Mouse (Mus musculus): ENCODE data around the gene Nox1. TPM values are rescaled to one million over a fixed set of nuclear protein-coding genes. Genes with fewer than 3 reads are reported as not detected.

The Nox1 gene
- polyA plus RNA-seq (2014; fragmentation: Nextera tagmentation; extraction: Ambion mirVana): 0.17 TPM in 1 of 2 replicates, not detected in the other

DNA sequence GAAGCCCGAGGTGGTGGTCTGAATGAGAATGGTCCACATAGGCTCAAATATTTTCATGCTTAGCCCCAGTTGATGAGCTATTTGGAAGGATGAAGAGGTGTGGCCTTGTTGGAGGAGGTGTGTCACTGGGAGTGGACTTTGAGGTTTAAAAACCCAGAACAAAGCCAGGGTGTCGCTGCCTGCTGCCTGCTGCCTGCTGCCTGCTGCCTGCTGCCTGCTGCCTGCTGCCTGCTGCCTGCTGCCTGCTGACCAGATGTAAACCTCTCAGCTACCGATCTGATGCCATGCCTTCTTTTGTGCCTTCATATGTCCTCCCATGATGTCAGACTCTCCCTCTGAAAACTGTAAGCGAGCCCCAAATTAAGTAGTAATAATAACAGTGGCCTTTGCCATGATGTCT lies at the start of gene Nox1:
Gene Nox1, minus strand, starts transcription at position 101 of the 400 bp plus-strand sequence.
- DNase-seq (no peak), ATAC-seq (ENCODE audit: low FRiP score, low TSS enrichment) (no peak)
- Histone ChIP-seq H3K4me1 (ENCODE audit: control insufficient read depth, insufficient read depth, low read length) (no peaks in the 10 kb centered on the region), H3K9me3 (ENCODE audit: control insufficient read depth, low read length) (no peaks in the 10 kb centered on the region), H3K27ac (replicated peaks; ENCODE audit: low read depth, low read length) (no peak within 1 kb of the TSS), H3K9ac (replicated peaks; ENCODE audit: low read length) (no peak within 1 kb of the TSS), H3K4me3 (replicated peaks; ENCODE audit: low read depth, low read length) (no peak within 1 kb of the TSS), H3K4me2 (ENCODE audit: low read length) (no peak within 1 kb of the TSS), H3K27me3 (ENCODE audit: control insufficient read depth, insufficient read depth, low read length) (0 out of 2 replicates have a peak, but pooled peaks cover 3% of the 10 kb centered on the region), H3K36me3 (ENCODE audit: control insufficient read depth, insufficient read depth, low read length) (no peaks in the 10 kb centered on the region)
- WGBS: 51% methylated on average over 4 of the region's 4 CpGs

- Histone ChIP-seq H3K27ac (replicated peaks; ENCODE audit: low read depth, low read length) (0 out of 2 replicates have a peak overlapping the region, but pooled peaks have one; percentile 45), H3K4me2 (ENCODE audit: low read length) (peak overlapping the region; percentile 25; the same call in 1 of the 2 replicates), H3K9ac (replicated peaks; ENCODE audit: low read length) (no peak overlapping the region), H3K4me1 (ENCODE audit: control insufficient read depth, insufficient read depth, low read length) (no peaks in the 10 kb centered on the region), H3K9me3 (ENCODE audit: control insufficient read depth, low read length) (no peaks in the 10 kb centered on the region), H3K36me3 (ENCODE audit: control insufficient read depth, insufficient read depth, low read length) (no peaks in the 10 kb centered on the region), H3K27me3 (ENCODE audit: control insufficient read depth, insufficient read depth, low read length) (no peaks in the 10 kb centered on the region), H3K4me3 (replicated peaks; ENCODE audit: low read depth, low read length) (no peak overlapping the region)
- DNase-seq (peak; percentile 60), ATAC-seq (ENCODE audit: low FRiP score, low TSS enrichment) (no peak)
- WGBS: 66% methylated on average over 11 of the region's 11 CpGs
Observed at GRCm38 (mm10) chrX:134262129-134262528, 40.4 kb upstream of the Nox1 start.

GRCm38 (mm10) chrX:134261191-134261590 lies 39.4 kb upstream of the Nox1 start:
- 46% methylated on average over 5 of the region's 5 CpGs for WGBS
- H3K4me2 ChIP-seq (ENCODE audit: low read length): no peak overlapping the region
- H3K4me3 ChIP-seq (replicated peaks; ENCODE audit: low read depth, low read length): no peak overlapping the region
- no peak overlapping the region for H3K27ac ChIP-seq (replicated peaks; ENCODE audit: low read depth, low read length)
- H3K27me3 ChIP-seq (ENCODE audit: control insufficient read depth, insufficient read depth, low read length): no peaks in the 10 kb centered on the region
- H3K9me3 ChIP-seq (ENCODE audit: control insufficient read depth, low read length): no peaks in the 10 kb centered on the region
- no peaks in the 10 kb centered on the region for H3K4me1 ChIP-seq (ENCODE audit: control insufficient read depth, insufficient read depth, low read length)
- ATAC-seq (ENCODE audit: low FRiP score, low TSS enrichment) (no peak), DNase-seq (no peak)
- no peak overlapping the region for H3K9ac ChIP-seq (replicated peaks; ENCODE audit: low read length)
- no peaks in the 10 kb centered on the region for H3K36me3 ChIP-seq (ENCODE audit: control insufficient read depth, insufficient read depth, low read length)

DNA sequence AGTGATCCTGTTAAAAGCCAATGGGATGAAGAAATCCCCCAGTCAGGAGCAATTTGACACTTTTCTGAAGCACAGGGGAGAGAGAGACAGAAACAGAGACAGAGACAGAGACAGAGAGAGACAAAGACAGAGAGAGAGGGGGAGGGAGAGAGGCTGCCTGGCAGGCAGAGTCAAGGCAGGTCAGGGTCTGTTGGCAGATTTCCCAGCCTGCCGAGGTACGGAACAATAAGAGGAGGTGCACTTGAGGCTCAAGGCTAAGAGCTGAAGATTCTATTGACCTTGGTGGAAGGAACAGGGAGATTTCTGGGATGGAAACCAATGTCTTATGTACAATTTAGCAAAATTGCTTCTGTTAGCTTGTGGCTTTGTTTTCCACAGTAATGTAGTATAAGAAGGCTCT lies 26.4 kb upstream of the Nox1 start:
- no peaks in the 10 kb centered on the region for H3K9me3 ChIP-seq (ENCODE audit: control insufficient read depth, low read length)
- no peaks in the 10 kb centered on the region for H3K4me1 ChIP-seq (ENCODE audit: control insufficient read depth, insufficient read depth, low read length)
- H3K36me3 ChIP-seq (ENCODE audit: control insufficient read depth, insufficient read depth, low read length): no peaks in the 10 kb centered on the region
- H3K4me2 ChIP-seq (ENCODE audit: low read length): no peak overlapping the region
- 78% methylated on average over 2 of the region's 2 CpGs for WGBS
- no peak overlapping the region for H3K4me3 ChIP-seq (replicated peaks; ENCODE audit: low read depth, low read length)
- DNase-seq: no peak
- no peak for ATAC-seq (ENCODE audit: low FRiP score, low TSS enrichment)
- H3K27ac ChIP-seq (replicated peaks; ENCODE audit: low read depth, low read length): no peak overlapping the region
- H3K9ac ChIP-seq (replicated peaks; ENCODE audit: low read length): no peak overlapping the region
- no peaks in the 10 kb centered on the region for H3K27me3 ChIP-seq (ENCODE audit: control insufficient read depth, insufficient read depth, low read length)

DNA sequence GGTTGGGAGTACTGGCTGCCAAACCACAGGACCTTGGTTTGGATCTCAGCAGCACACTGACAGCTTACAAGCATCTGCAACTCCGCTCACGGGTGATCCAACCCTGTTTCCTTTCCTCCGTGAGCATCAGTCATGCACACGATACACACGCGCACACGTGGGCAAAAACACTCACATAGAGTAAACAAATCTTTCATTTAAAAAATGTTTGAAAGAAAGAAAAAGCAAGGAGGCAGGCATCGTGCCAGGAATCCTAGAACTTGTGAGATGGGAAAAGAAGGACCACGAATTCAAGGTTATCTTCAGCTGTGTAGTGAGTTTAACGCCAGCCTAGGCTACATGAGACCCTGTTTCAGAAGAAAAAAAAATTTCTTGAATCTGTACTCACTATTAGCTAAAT lies 24.2 kb upstream of the Nox1 start:
- H3K9ac ChIP-seq (replicated peaks; ENCODE audit: low read length): no peak overlapping the region
- H3K27me3 ChIP-seq (ENCODE audit: control insufficient read depth, insufficient read depth, low read length): no peaks in the 10 kb centered on the region
- no peaks in the 10 kb centered on the region for H3K9me3 ChIP-seq (ENCODE audit: control insufficient read depth, low read length)
- no peaks in the 10 kb centered on the region for H3K4me1 ChIP-seq (ENCODE audit: control insufficient read depth, insufficient read depth, low read length)
- DNase-seq: no peak
- no peaks in the 10 kb centered on the region for H3K36me3 ChIP-seq (ENCODE audit: control insufficient read depth, insufficient read depth, low read length)
- ATAC-seq (ENCODE audit: low FRiP score, low TSS enrichment): no peak
- H3K4me3 ChIP-seq (replicated peaks; ENCODE audit: low read depth, low read length): no peak overlapping the region
- no peak overlapping the region for H3K27ac ChIP-seq (replicated peaks; ENCODE audit: low read depth, low read length)
- WGBS: 93% methylated on average over 10 of the region's 10 CpGs
- H3K4me2 ChIP-seq (ENCODE audit: low read length): no peak overlapping the region

- DNase-seq: no peak
- Histone ChIP-seq H3K27me3 (ENCODE audit: control insufficient read depth, insufficient read depth, low read length) (no peaks in the 10 kb centered on the region), H3K9me3 (ENCODE audit: control insufficient read depth, low read length) (no peaks in the 10 kb centered on the region), H3K9ac (replicated peaks; ENCODE audit: low read length) (no peak overlapping the region), H3K27ac (replicated peaks; ENCODE audit: low read depth, low read length) (no peak overlapping the region), H3K4me1 (ENCODE audit: control insufficient read depth, insufficient read depth, low read length) (no peaks in the 10 kb centered on the region), H3K4me2 (ENCODE audit: low read length) (no peak overlapping the region), H3K4me3 (replicated peaks; ENCODE audit: low read depth, low read length) (no peak overlapping the region), H3K36me3 (ENCODE audit: control insufficient read depth, insufficient read depth, low read length) (no peaks in the 10 kb centered on the region)
- 94% methylated on average over 10 of the region's 10 CpGs for WGBS
- ATAC-seq (ENCODE audit: low FRiP score, low TSS enrichment): no peak
Observed at GRCm38 (mm10) chrX:134238266-134238665, 16.5 kb upstream of the Nox1 start.

- Histone ChIP-seq H3K36me3 (ENCODE audit: control insufficient read depth, insufficient read depth, low read length) (no peaks in the 10 kb centered on the region), H3K4me2 (ENCODE audit: low read length) (no peak overlapping the region), H3K27me3 (ENCODE audit: control insufficient read depth, insufficient read depth, low read length) (no peaks in the 10 kb centered on the region), H3K9ac (replicated peaks; ENCODE audit: low read length) (no peak overlapping the region), H3K4me1 (ENCODE audit: control insufficient read depth, insufficient read depth, low read length) (no peaks in the 10 kb centered on the region), H3K27ac (replicated peaks; ENCODE audit: low read depth, low read length) (no peak overlapping the region), H3K4me3 (replicated peaks; ENCODE audit: low read depth, low read length) (no peak overlapping the region), H3K9me3 (ENCODE audit: control insufficient read depth, low read length) (no peaks in the 10 kb centered on the region)
- ATAC-seq (ENCODE audit: low FRiP score, low TSS enrichment) (no peak), DNase-seq (no peak)
- 93% methylated on average over 1 of the region's 1 CpGs for WGBS
Observed at GRCm38 (mm10) chrX:134233048-134233447, 11.3 kb upstream of the Nox1 start.

- Histone ChIP-seq H3K4me2 (ENCODE audit: low read length) (no peak overlapping the region), H3K36me3 (ENCODE audit: control insufficient read depth, insufficient read depth, low read length) (no peaks in the 10 kb centered on the region), H3K9ac (replicated peaks; ENCODE audit: low read length) (no peak overlapping the region), H3K4me1 (ENCODE audit: control insufficient read depth, insufficient read depth, low read length) (no peaks in the 10 kb centered on the region), H3K27ac (replicated peaks; ENCODE audit: low read depth, low read length) (no peak overlapping the region), H3K27me3 (ENCODE audit: control insufficient read depth, insufficient read depth, low read length) (0 out of 2 replicates have a peak, but pooled peaks cover 3% of the 10 kb centered on the region), H3K9me3 (ENCODE audit: control insufficient read depth, low read length) (no peaks in the 10 kb centered on the region), H3K4me3 (replicated peaks; ENCODE audit: low read depth, low read length) (no peak overlapping the region)
- no peak for ATAC-seq (ENCODE audit: low FRiP score, low TSS enrichment)
- 81% methylated on average over 3 of the region's 3 CpGs for WGBS
- DNase-seq: no peak
Observed at GRCm38 (mm10) chrX:134220618-134221017, 1.1 kb downstream of the Nox1 start.

- Histone ChIP-seq H3K4me3 (replicated peaks; ENCODE audit: low read depth, low read length) (no peak overlapping the region), H3K9ac (replicated peaks; ENCODE audit: low read length) (no peak overlapping the region), H3K4me2 (ENCODE audit: low read length) (no peak overlapping the region), H3K4me1 (ENCODE audit: control insufficient read depth, insufficient read depth, low read length) (no peaks in the 10 kb centered on the region), H3K27me3 (ENCODE audit: control insufficient read depth, insufficient read depth, low read length) (0 out of 2 replicates have a peak, but pooled peaks cover 3% of the 10 kb centered on the region), H3K27ac (replicated peaks; ENCODE audit: low read depth, low read length) (no peak overlapping the region), H3K9me3 (ENCODE audit: control insufficient read depth, low read length) (no peaks in the 10 kb centered on the region), H3K36me3 (ENCODE audit: control insufficient read depth, insufficient read depth, low read length) (no peaks in the 10 kb centered on the region)
- no peak for ATAC-seq (ENCODE audit: low FRiP score, low TSS enrichment)
- 48% methylated on average over 4 of the region's 4 CpGs for WGBS
- no peak for DNase-seq
Observed at GRCm38 (mm10) chrX:134218161-134218560, 3.6 kb downstream of the Nox1 start.
